Comparison of ENCODE assay signal across 9 mouse cellular contexts in the genomic region with DNA sequence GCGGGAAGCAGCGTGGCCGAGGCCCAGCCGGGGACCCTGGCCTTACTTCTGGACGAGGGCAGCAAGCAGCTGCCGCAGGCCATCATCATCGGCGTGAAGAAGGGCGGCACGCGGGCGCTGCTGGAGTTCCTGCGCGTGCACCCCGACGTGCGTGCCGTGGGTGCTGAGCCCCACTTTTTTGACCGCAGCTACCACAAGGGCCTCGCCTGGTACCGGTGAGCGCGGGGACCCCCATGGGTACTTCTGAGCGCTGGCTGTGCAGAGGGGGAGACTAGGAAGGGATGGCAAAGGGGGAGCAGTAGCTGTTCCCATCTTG. TPM values are rescaled to one million over a fixed set of nuclear protein-coding genes. Genes with fewer than 3 reads are reported as not detected.
DNase-seq lines count a peak whose midpoint lies in the region; ATAC-seq and TF ChIP-seq lines count a peak whose summit lies in the region.
"Had no signal": no experiment of that assay in that cellular context is flagged by ENCODE, and none has a peak within 500 bp of the region (broad histone marks: within the 10 kb centered on the region; RNA-seq: fewer than 3 reads in every experiment).

TSS of gene F930015N05Rik (minus strand) at position 242 of the 316 bp plus-strand sequence.

- H3K9me3 ChIP-seq in E14TG2a.4 (ENCODE audit: low read length): no peaks in the 10 kb centered on the region
- no peaks in the 10 kb centered on the region for H3K9me3 ChIP-seq in forebrain, embryonic 15.5 days
- no peaks in the 10 kb centered on the region for H3K9me3 ChIP-seq in liver, embryonic 12.5 days (replicated peaks)

- H3K4me3 ChIP-seq in heart, adult 2 months: peak within 1 kb of the TSS; percentile 51
- H3K4me3 ChIP-seq in E14TG2a.4 (replicated peaks; ENCODE audit: low read length): peak within 1 kb of the TSS; percentile 81
- H3K4me3 ChIP-seq in forebrain, embryonic 15.5 days: peak within 1 kb of the TSS; percentile 51
- peak within 1 kb of the TSS; percentile 55 for H3K4me3 ChIP-seq in liver, embryonic 12.5 days

- TF ChIP-seq EP300 in heart, adult 2 months (IDR thresholded peaks at IDR 0.05; ENCODE audit: insufficient read depth, low read depth, low read length): no peak

- no peak for TF ChIP-seq CTCF in heart, adult 2 months (IDR thresholded peaks at IDR 0.05)
- TF ChIP-seq CTCF in E14TG2a.4 (conservative IDR thresholded peaks at IDR 0.05; ENCODE audit: low read length): no peak

- 2% methylated on average over 24 of the region's 24 CpGs for WGBS in heart, adult 2 months
- under 1% methylated on average over 24 of the region's 24 CpGs for WGBS in forebrain, embryonic 15.5 days
- WGBS in liver, embryonic 12.5 days (ENCODE audit: insufficient replicate concordance): 2% methylated on average over 24 of the region's 24 CpGs

- intact Hi-C loops in heart, adult 2 months (cut with DNase I): no loop called here
- intact Hi-C loops in heart, postnatal 36 days (cut with DNase I): no loop called here
- intact Hi-C loops in gastrocnemius, postnatal 14 days (cut with DNase I; ENCODE audit: low total_unique reads): no loop called here

- no peaks in the 10 kb centered on the region for H3K79me2 ChIP-seq in heart, adult 2 months (replicated peaks; ENCODE audit: control insufficient read depth, insufficient read depth, low read length)

- H3K36me3 ChIP-seq in heart, adult 2 months (ENCODE audit: control insufficient read depth, insufficient read depth, low read length): no peaks in the 10 kb centered on the region
- no peaks in the 10 kb centered on the region for H3K36me3 ChIP-seq in E14TG2a.4 (ENCODE audit: insufficient read depth, low read length)
- no peaks in the 10 kb centered on the region for H3K36me3 ChIP-seq in forebrain, embryonic 15.5 days
- H3K36me3 ChIP-seq in liver, embryonic 12.5 days: no peaks in the 10 kb centered on the region

- peak within 1 kb of the TSS; percentile 52 for H3K27ac ChIP-seq in heart, adult 2 months
- H3K27ac ChIP-seq in forebrain, embryonic 15.5 days (replicated peaks): no peak within 1 kb of the TSS
- peak within 1 kb of the TSS; percentile 48; the same call in 1 of the 2 replicates for H3K27ac ChIP-seq in liver, embryonic 12.5 days

- H3K27me3 ChIP-seq in heart, adult 2 months (ENCODE audit: control insufficient read depth, insufficient read depth, low read length): peaks cover 12% of the 10 kb centered on the region
- H3K27me3 ChIP-seq in E14TG2a.4 (ENCODE audit: insufficient read depth, low read length): peaks cover 41% of the 10 kb centered on the region
- peaks cover 55% of the 10 kb centered on the region for H3K27me3 ChIP-seq in forebrain, embryonic 15.5 days
- peaks cover 34% of the 10 kb centered on the region for H3K27me3 ChIP-seq in liver, embryonic 12.5 days (replicated peaks)

- H3K4me2 ChIP-seq in forebrain, embryonic 15.5 days (replicated peaks): peak within 1 kb of the TSS; percentile 97
- peak within 1 kb of the TSS; percentile 81 for H3K4me2 ChIP-seq in liver, embryonic 12.5 days

- no peak for TF ChIP-seq POLR2A in heart, adult 2 months (IDR thresholded peaks at IDR 0.05; ENCODE audit: insufficient read depth, low read depth, low read length)

- no peak for ATAC-seq in forebrain, embryonic 15.5 days (replicated peaks)
- ATAC-seq in liver, embryonic 12.5 days: no peak

- no peak for DNase-seq in heart, adult 2 months
- no peak for DNase-seq in heart, postnatal 36 days
- no peak for DNase-seq in cerebellum, adult 18-20 months
- DNase-seq in cerebellum, adult 11 months: no peak
- DNase-seq in gastrocnemius, postnatal 14 days: no peak

- peak within 1 kb of the TSS; percentile 78 for H3K9ac ChIP-seq in heart, adult 2 months (ENCODE audit: low read depth, low read length)
- peak within 1 kb of the TSS; percentile 46 for H3K9ac ChIP-seq in forebrain, embryonic 15.5 days (replicated peaks)
- peak within 1 kb of the TSS; percentile 57 for H3K9ac ChIP-seq in liver, embryonic 12.5 days

- no peaks in the 10 kb centered on the region; the same call in 1 of the 2 replicates for H3K4me1 ChIP-seq in heart, adult 2 months (ENCODE audit: control insufficient read depth, insufficient read depth, low read length)
- peaks cover 15% of the 10 kb centered on the region; the same call in 1 of the 2 replicates for H3K4me1 ChIP-seq in E14TG2a.4 (replicated peaks; ENCODE audit: low read depth, low read length)
- peaks cover 19% of the 10 kb centered on the region for H3K4me1 ChIP-seq in forebrain, embryonic 15.5 days
- peaks cover 19% of the 10 kb centered on the region for H3K4me1 ChIP-seq in liver, embryonic 12.5 days

RNA-seq across cellular contexts. Expression of gene F930015N05Rik, which starts in this region (rescaled TPM):
- total RNA-seq in heart, adult 2 months (2021): under 1 TPM in 1 of 2 experiments, not detected in 1; 0.20 TPM
- 0.20 TPM in 1 of 2 replicates, not detected in the other for polyA plus RNA-seq in heart, adult 2 months (2012; rRNA removed)
- under 1 TPM in 1 of 2 experiments, not detected in 1; 0.35 TPM for total RNA-seq in heart, postnatal 36 days (2021)
- 0.27 and 0.45 TPM in 2 replicates for polyA plus RNA-seq in forebrain, embryonic 15.5 days (2015; fragmentation: Nextera tagmentation; extraction: Ambion mirVana)
- polyA plus RNA-seq in liver, embryonic 12.5 days (2016; fragmentation: Nextera tagmentation; extraction: Ambion mirVana): 0.12 and 0.77 TPM in 2 replicates
- total RNA-seq in gastrocnemius, postnatal 14 days (2021): not detected
- total RNA-seq: common myeloid progenitor, adult 5-6 weeks had no signal
